Mouse (Mus musculus): ENCODE measurements around the gene March10.

GRCm38 (mm10) chr11:105338596-105339390, 117.7 kb downstream of the March10 start:
- TF ChIP-seq CTCF (IDR thresholded peaks at IDR 0.05; ENCODE audit: low read depth, low read length) (no peak), POLR2A (IDR thresholded peaks at IDR 0.05; ENCODE audit: insufficient read depth, low read length) (no peak)

All from ES-Bruce4 (cell line).